Mouse (Mus musculus): ENCODE measurements around the gene Cbr2.

DNA sequence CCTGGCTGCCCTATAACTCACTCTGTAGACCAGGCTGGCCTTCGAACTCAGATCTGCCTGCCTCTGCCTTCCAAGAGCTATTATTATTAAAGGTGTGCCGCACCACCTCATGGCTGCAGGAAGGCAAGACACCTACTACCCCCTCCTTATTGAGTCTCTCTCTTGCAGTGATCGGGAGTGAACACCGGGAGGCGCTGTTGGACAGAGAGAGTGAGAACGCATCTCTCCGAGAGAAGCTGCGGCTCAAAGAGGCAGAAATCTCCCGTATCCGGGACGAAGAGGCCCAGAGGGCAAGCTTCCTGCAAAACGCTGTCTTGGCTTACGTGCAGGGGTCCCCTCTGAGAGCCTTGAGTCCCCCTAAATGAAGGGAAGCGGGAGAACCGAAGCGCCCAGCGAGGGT is 11.5 kb downstream of the Cbr2 start:
- TF ChIP-seq E2F4 (IDR thresholded peaks at IDR 0.05; ENCODE audit: borderline replicate concordance, low read depth, low read length) (no peak), EP300 (IDR thresholded peaks at IDR 0.05; ENCODE audit: low read depth in 1 of 2, low read length in 2 of 2) (no peak), CTCF (IDR thresholded peaks at IDR 0.05 in 2 of 3, conservative IDR thresholded peaks at IDR 0.05 in 1 of 3; ENCODE audit: control insufficient read depth in 1 of 3, insufficient read depth in 1 of 3, low read depth in 2 of 3, low read length in 3 of 3, poor library complexity in 1 of 3, severe bottlenecking in 1 of 3) (peak; percentile 71 to 85 (median 78)), ZC3H11A (IDR thresholded peaks at IDR 0.05; ENCODE audit: low read depth, low read length) (peak; percentile 59), CHD2 (IDR thresholded peaks at IDR 0.05; ENCODE audit: low read length) (no peak)
